Mouse (Mus musculus) CH12.LX (cell line): ENCODE measurements around the gene Etl4. TPM values are rescaled to one million over a fixed set of nuclear protein-coding genes. Genes with fewer than 3 reads are reported as not detected.

Experiments used
- DNase-seq: peaks from one replicate; pipeline ENCODE4 v3.0.0-alpha.2; 2013; ENCODE audit errors: extremely low read depth
- H3K27ac ChIP-seq: 2 replicates; pipeline ENCODE4 v1.5.1; 2012; ENCODE audit warnings: low read depth, mild to moderate bottlenecking, control low read depth, moderate library complexity; ENCODE audit not compliant: insufficient read depth
- H3K27me3 ChIP-seq: replicated peaks from 2 replicates; pipeline ENCODE3; 2012; ENCODE audit warnings: inconsistent platforms
- H3K36me3 ChIP-seq, 2 experiments: replicated peaks in 1 of 2; 2 replicates each; pipeline versions ENCODE3 to v1.6.1; 2012; ENCODE audit warnings: inconsistent platforms in 1 of 2, low read length in 1 of 2, mild to moderate bottlenecking in 1 of 2, mixed read lengths in 1 of 2, moderate library complexity in 1 of 2; ENCODE audit not compliant: control insufficient read depth in 1 of 2, insufficient read depth in 1 of 2
- H3K4me1 ChIP-seq, 2 experiments: 2 replicates each; pipeline ENCODE4 v1.6.1; 2012; ENCODE audit warnings: inconsistent platforms in 1 of 2, moderate library complexity in 1 of 2; ENCODE audit not compliant: insufficient read depth in 2 of 2, control insufficient read depth in 1 of 2
- H3K4me2 ChIP-seq: 2 replicates; pipeline ENCODE4 v1.6.1; 2012; ENCODE audit warnings: low read depth, mild to moderate bottlenecking, control low read depth; ENCODE audit not compliant: poor library complexity, insufficient read depth, severe bottlenecking
- H3K4me3 ChIP-seq, 3 experiments: fragments of 150-350 bp in 1 of 3; sonication (generic) in 1 of 3; replicated peaks in 1 of 3; 2 replicates each; pipeline versions ENCODE3 to v1.5.1; 2011 to 2012; ENCODE audit warnings: low read depth in 2 of 3, low read length in 2 of 3, mild to moderate bottlenecking in 2 of 3, moderate library complexity in 2 of 3, control low read depth in 1 of 3, improper control_type of control experiment in 1 of 3, inconsistent platforms in 1 of 3, mixed read lengths in 1 of 3; ENCODE audit not compliant: poor library complexity in 1 of 3
- H3K79me2 ChIP-seq: replicated peaks from 2 replicates; pipeline ENCODE4 v1.6.1; 2012; ENCODE audit warnings: mild to moderate bottlenecking, moderate library complexity; ENCODE audit not compliant: control insufficient read depth, poor library complexity, insufficient read depth, severe bottlenecking; ENCODE audit errors: extremely low read depth
- H3K9ac ChIP-seq: 2 replicates; pipeline ENCODE4 v1.6.1; 2012; ENCODE audit warnings: low read depth, mild to moderate bottlenecking, control low read depth, moderate library complexity; ENCODE audit not compliant: insufficient read depth
- H3K9me3 ChIP-seq: replicated peaks from 2 replicates; pipeline ENCODE3; 2012; ENCODE audit warnings: low read length, inconsistent platforms, mixed read lengths
- CHD1 ChIP-seq: IDR thresholded peaks from 2 replicates; pipeline ENCODE4 v1.6.1; 2012; ENCODE audit warnings: low read depth, low read length, improper control_type of control experiment, inconsistent platforms
- CTCF ChIP-seq, 2 experiments: IDR thresholded peaks in 1 of 2; conservative IDR thresholded peaks in 1 of 2; 2 replicates each; pipeline ENCODE4 v1.5.1; 2011 to 2012; ENCODE audit warnings: low read depth in 2 of 2, low read length in 2 of 2, improper control_type of control experiment in 1 of 2, inconsistent platforms in 1 of 2, mild to moderate bottlenecking in 1 of 2, moderate library complexity in 1 of 2
- E2F4 ChIP-seq: IDR thresholded peaks from 2 replicates; pipeline ENCODE4 v1.6.1; 2011; ENCODE audit warnings: low read depth, low read length, improper control_type of control experiment; ENCODE audit not compliant: insufficient replicate concordance
- GABPA ChIP-seq: IDR thresholded peaks from 2 replicates; pipeline ENCODE4 v1.6.1; 2012; ENCODE audit warnings: low read depth, low read length, improper control_type of control experiment, inconsistent platforms; ENCODE audit not compliant: insufficient replicate concordance
- JUND ChIP-seq: conservative IDR thresholded peaks from 2 replicates; pipeline ENCODE4 v1.6.1; 2011; ENCODE audit warnings: low read depth, low read length, improper control_type of control experiment
- MAZ ChIP-seq: IDR thresholded peaks from 2 replicates; pipeline ENCODE4 v1.6.1; 2012; ENCODE audit warnings: low read depth, mild to moderate bottlenecking, inconsistent platforms, low read length, improper control_type of control experiment, moderate library complexity
- MEF2A ChIP-seq: IDR thresholded peaks from 2 replicates; pipeline ENCODE4 v1.6.1; 2014; ENCODE audit warnings: low read depth, mild to moderate bottlenecking, inconsistent platforms, low read length, improper control_type of control experiment, borderline replicate concordance
- MXI1 ChIP-seq: IDR thresholded peaks from 2 replicates; pipeline ENCODE4 v1.6.1; 2011; ENCODE audit warnings: mild to moderate bottlenecking, low read depth, low read length, improper control_type of control experiment
- MYC ChIP-seq: IDR thresholded peaks from 2 replicates; pipeline ENCODE4 v1.6.1; 2011; ENCODE audit warnings: low read depth, mild to moderate bottlenecking, improper control_type of control experiment, low read length
- POLR2A ChIP-seq: IDR thresholded peaks from 2 replicates; pipeline ENCODE4 v1.6.1; 2011; ENCODE audit warnings: low read depth, mild to moderate bottlenecking, improper control_type of control experiment, low read length
- RAD21 ChIP-seq: IDR thresholded peaks from 2 replicates; pipeline ENCODE4 v1.6.1; 2011; ENCODE audit warnings: low read depth, mild to moderate bottlenecking, low read length, improper control_type of control experiment, moderate library complexity
- SMC3 ChIP-seq: IDR thresholded peaks from 2 replicates; pipeline ENCODE4 v1.6.1; 2011; ENCODE audit warnings: low read depth, low read length, improper control_type of control experiment
- TCF12 ChIP-seq: IDR thresholded peaks from 2 replicates; pipeline ENCODE4 v1.6.1; 2014; ENCODE audit warnings: low read depth, mild to moderate bottlenecking, inconsistent platforms, low read length, improper control_type of control experiment
- UBTF ChIP-seq: IDR thresholded peaks from 2 replicates; pipeline ENCODE4 v1.6.1; 2012; ENCODE audit warnings: low read depth, mild to moderate bottlenecking, inconsistent platforms, low read length, improper control_type of control experiment, moderate library complexity
- USF2 ChIP-seq: conservative IDR thresholded peaks from 2 replicates; pipeline ENCODE4 v1.6.1; 2011; ENCODE audit warnings: low read depth, low read length, improper control_type of control experiment
- ZKSCAN1 ChIP-seq: IDR thresholded peaks from 2 replicates; pipeline ENCODE4 v1.6.1; 2012; ENCODE audit warnings: low read depth, inconsistent platforms, low read length, improper control_type of control experiment, borderline replicate concordance
- ZMIZ1 ChIP-seq: IDR thresholded peaks from 2 replicates; pipeline ENCODE4 v1.6.1; 2012; ENCODE audit warnings: low read depth, mild to moderate bottlenecking, inconsistent platforms, low read length, improper control_type of control experiment
- ZNF384 ChIP-seq: IDR thresholded peaks from 2 replicates; pipeline ENCODE4 v1.6.1; 2012; ENCODE audit warnings: low read depth, low read length, improper control_type of control experiment, inconsistent platforms
- dilution Hi-C: fragments of 300-500 bp; cut with MboI; formaldehyde crosslinking; loops from 2 replicates; pipeline ENCODE4 v1.14.3; 2020; ENCODE audit warnings: low sequenced_read_pairs; ENCODE audit not compliant: extremely low pct_unique_long_range_greater_than_20kb, extremely low pct_ligation_motif_present
- in situ Hi-C: fragments of 300-500 bp; cut with MboI; formaldehyde crosslinking; loops from 3 replicates; pipeline ENCODE4 v1.14.3; 2019; ENCODE audit warnings: low sequenced_read_pairs, low pct_ligation_motif_present, low pct_unique_long_range_greater_than_20kb, mixed read lengths
- polyA plus RNA-seq: library from polyadenylated mRNA; unstranded; fragments of >175 nt; gene quantifications from 2 replicates; pipeline ENCODE4 v1.2.1, GENCODE M21; 2012; ENCODE audit warnings: low read depth; ENCODE audit not compliant: insufficient read length
- total RNA-seq, 2 experiments: library from RNA; depleted of rRNA; stranded (reverse); fragments of 300-350 nt in 1 of 2; fragments of >200 nt in 1 of 2; gene quantifications; 2 replicates each; pipeline ENCODE4 v1.2.3; 2012 to 2014

The Etl4 gene
- total and polyA plus RNA-seq, 3 experiments = 7.2 to 18.6 (median 11.7) TPM

DNA sequence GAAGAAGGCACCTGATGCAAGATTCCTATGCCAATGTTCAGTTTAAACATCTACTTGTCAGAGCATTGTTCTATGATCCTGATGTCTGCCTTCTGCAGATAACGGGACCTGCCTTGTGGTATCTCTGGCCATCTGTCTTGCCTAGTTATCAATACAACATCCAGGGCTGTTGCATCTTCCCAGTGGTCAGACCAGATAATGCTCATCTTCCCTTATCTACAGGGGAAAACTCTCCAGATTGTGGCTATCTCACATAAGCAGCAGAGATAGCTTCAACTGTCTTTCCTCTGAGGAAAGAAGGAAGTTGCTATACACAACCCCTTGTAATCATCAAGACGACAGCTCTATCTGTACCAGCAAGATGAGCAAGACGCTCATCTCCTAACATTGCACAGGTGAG is 579.5 kb downstream of the Etl4 start:
- peaks cover 4% of the 10 kb centered on the region for H3K9me3 ChIP-seq
- H3K36me3 ChIP-seq = no peaks in the 10 kb centered on the region
- H3K4me1 ChIP-seq = peaks cover 2 to 18% of the 10 kb centered on the region in 2 experiments; a peak in 2 of 4 replicates
- dilution Hi-C loops (no loop called here), in situ Hi-C loops (loop anchor here (25.0 kb wide), 1 partner anchor 202 kb away; no protein-coding TSS in a partner anchor)
- no peaks in the 10 kb centered on the region for H3K27me3 ChIP-seq
- TF ChIP-seq MAZ (no peak), E2F4 (no peak), POLR2A (no peak), MYC (no peak)
- H3K27ac ChIP-seq = no peak overlapping the region
- H3K4me3 ChIP-seq = no peak overlapping the region
- no peak for DNase-seq
- H3K79me2 ChIP-seq = no peaks in the 10 kb centered on the region
- no peak overlapping the region for H3K9ac ChIP-seq
- H3K4me2 ChIP-seq = no peak overlapping the region

DNA sequence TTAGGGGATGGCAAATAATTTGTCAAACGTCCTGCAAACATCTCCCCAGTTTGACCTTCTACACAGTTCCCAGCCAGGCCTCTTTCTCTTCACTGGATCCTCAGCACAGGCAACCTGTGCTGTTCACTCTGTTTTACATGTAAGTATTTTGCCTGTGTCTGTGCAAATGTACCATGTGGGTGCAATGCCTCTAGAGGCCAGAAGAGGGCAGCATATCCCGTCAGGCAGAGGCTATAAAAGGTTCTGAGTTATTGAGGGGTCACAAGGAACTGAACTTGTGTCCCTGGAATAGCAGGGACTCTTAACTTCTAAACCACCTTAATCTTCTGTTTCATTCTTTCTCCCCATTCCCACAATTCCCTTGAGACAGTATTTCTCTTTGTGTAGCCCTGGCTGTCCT is 582.5 kb downstream of the Etl4 start:
- Histone ChIP-seq H3K79me2 (no peaks in the 10 kb centered on the region), H3K9ac (no peak overlapping the region), H3K27ac (no peak overlapping the region), H3K27me3 (no peaks in the 10 kb centered on the region), H3K4me2 (no peak overlapping the region), H3K4me3 (no peak overlapping the region), H3K9me3 (peaks cover 4% of the 10 kb centered on the region), H3K4me1 (peaks cover 0 to 3% of the 10 kb centered on the region in 2 experiments; a peak in 1 of 4 replicates), H3K36me3 (no peaks in the 10 kb centered on the region)
- TF ChIP-seq GABPA = no peak
- no peak for TF ChIP-seq ZMIZ1
- no peak for TF ChIP-seq UBTF
- peak; percentile 50 for TF ChIP-seq RAD21
- TF ChIP-seq MEF2A = no peak
- no peak for TF ChIP-seq ZNF384
- TF ChIP-seq CTCF (conservative IDR thresholded peaks at IDR 0.05 in 1 of 2, IDR thresholded peaks at IDR 0.05 in 1 of 2; ENCODE audit: low read depth in 2 of 2, low read length in 2 of 2) = peak; percentile 39 to 60; a peak in 2 of 4 replicates
- no peak for TF ChIP-seq JUND
- TF ChIP-seq SMC3 = peak; percentile 56
- dilution Hi-C loops (no loop called here), in situ Hi-C loops (loop anchor here (25.0 kb wide), 1 partner anchor 205 kb away; no protein-coding TSS in a partner anchor)
- DNase-seq = no peak

DNA sequence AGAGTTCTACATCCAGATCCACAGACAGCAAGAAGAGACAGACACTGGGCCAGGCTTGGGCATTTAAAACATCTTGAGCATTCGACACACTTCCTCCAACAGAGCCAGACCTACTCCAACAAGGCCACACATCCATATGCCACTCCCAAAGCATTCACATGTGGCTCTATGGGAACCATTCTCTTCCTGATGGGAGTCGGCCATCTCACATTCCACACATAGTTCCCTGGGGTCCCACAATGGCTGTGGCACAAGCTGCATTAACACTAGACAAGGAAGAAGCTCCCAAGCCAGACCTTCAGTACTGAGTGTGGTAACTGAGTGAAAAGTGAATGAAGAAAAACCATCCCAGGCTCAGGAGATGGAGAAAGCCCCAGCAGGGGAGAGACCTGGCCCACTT is 584.2 kb downstream of the Etl4 start:
- H3K9ac ChIP-seq = no peak overlapping the region
- dilution Hi-C loops (no loop called here), in situ Hi-C loops (loop anchor here (25.0 kb wide), 1 partner anchor 207 kb away; no protein-coding TSS in a partner anchor)
- H3K36me3 ChIP-seq = no peaks in the 10 kb centered on the region
- H3K27ac ChIP-seq = no peak overlapping the region
- no peak overlapping the region for H3K4me3 ChIP-seq
- peaks cover 0 to 3% of the 10 kb centered on the region in 2 experiments; a peak in 1 of 4 replicates for H3K4me1 ChIP-seq
- peaks cover 4% of the 10 kb centered on the region for H3K9me3 ChIP-seq
- no peak for DNase-seq
- H3K4me2 ChIP-seq = no peak overlapping the region
- TF ChIP-seq JUND = no peak
- no peak for TF ChIP-seq CHD1
- TF ChIP-seq E2F4 = no peak
- TF ChIP-seq MXI1 = no peak
- TF ChIP-seq ZNF384 = no peak
- TF ChIP-seq USF2 = no peak
- no peak for TF ChIP-seq TCF12
- TF ChIP-seq MAZ = no peak
- no peak for TF ChIP-seq ZKSCAN1
- H3K27me3 ChIP-seq = no peaks in the 10 kb centered on the region
- no peaks in the 10 kb centered on the region for H3K79me2 ChIP-seq
